Mouse (Mus musculus): ENCODE measurements around the gene Cyth3.

DNA sequence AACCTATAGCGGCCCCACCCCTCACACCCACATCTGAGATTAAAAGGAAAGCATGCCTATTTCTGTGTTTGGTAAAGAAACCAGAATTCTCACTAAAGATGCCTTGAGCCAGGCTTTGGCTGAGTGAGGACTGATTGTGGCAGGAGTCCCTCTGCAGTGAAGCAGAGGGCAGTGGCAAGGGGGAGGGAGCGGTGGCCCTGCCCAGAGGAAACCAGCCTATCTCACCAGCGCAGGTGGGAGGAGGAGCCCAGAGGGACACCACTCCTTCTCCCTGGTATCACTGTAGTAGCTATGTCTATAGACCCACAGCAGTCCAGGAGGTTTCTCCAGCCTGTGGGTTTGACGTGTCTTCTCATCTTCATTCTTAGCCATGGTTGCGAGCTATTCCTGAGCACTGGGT lies 78.0 kb downstream of the Cyth3 start:
- TF ChIP-seq POLR2A (IDR thresholded peaks at IDR 0.05; ENCODE audit: low read depth, low read length) (no peak), CTCF (IDR thresholded peaks at IDR 0.05; ENCODE audit: borderline replicate concordance, insufficient read depth, low read length) (no peak)
